Mouse (Mus musculus) neural tube, embryonic 12.5 days (tissue): ENCODE data around the gene Cxxc4. TPM values are rescaled to one million over a fixed set of nuclear protein-coding genes. Genes with fewer than 3 reads are reported as not detected.

ENCODE experiments used
- ATAC-seq: fragments of 200-750 bp; cut with Nextera tagmentation; 2 replicates; pipeline ENCODE4 v1.8.0; 2017; ENCODE audit warnings: low read depth, mild to moderate bottlenecking, moderate TSS enrichment, moderate library complexity; ENCODE audit not compliant: low FRiP score
- H3K27ac ChIP-seq: fragments of 300-500 bp; sonication (generic); 2 replicates; pipeline ENCODE4 v1.5.1; 2016
- H3K27me3 ChIP-seq: fragments of 300-500 bp; sonication (generic); replicated peaks from 2 replicates; pipeline ENCODE4 v1.6.1; 2016; ENCODE audit warnings: mild to moderate bottlenecking
- H3K36me3 ChIP-seq: fragments of 300-500 bp; sonication (generic); 2 replicates; pipeline ENCODE4 v1.6.1; 2016; ENCODE audit warnings: mild to moderate bottlenecking
- H3K4me1 ChIP-seq: fragments of 300-500 bp; sonication (generic); 2 replicates; pipeline ENCODE4 v1.6.1; 2016
- H3K4me2 ChIP-seq: fragments of 300-500 bp; sonication (generic); replicated peaks from 2 replicates; pipeline ENCODE4 v1.6.1; 2016; ENCODE audit warnings: mild to moderate bottlenecking
- H3K4me3 ChIP-seq: fragments of 300-500 bp; sonication (generic); 2 replicates; pipeline ENCODE4 v1.5.1; 2016
- H3K9ac ChIP-seq: fragments of 300-500 bp; sonication (generic); 2 replicates; pipeline ENCODE4 v1.6.1; 2016; ENCODE audit warnings: mild to moderate bottlenecking
- H3K9me3 ChIP-seq: fragments of 300-500 bp; sonication (generic); 2 replicates; pipeline ENCODE4 v1.6.1; 2016; ENCODE audit warnings: mild to moderate bottlenecking
- WGBS: fragments of 180-500 bp; shearing (Covaris S2); methylation state at CpG from one replicate; pipeline ENCODE4 v1.1.7; 2016; 5-methylcytosine and 5-hydroxymethylcytosine counted together
- microRNA counts: library from miRNA; unstranded; fragments of <30 nt; microRNA quantifications from one replicate; lab custom pipeline; 2017
- microRNA-seq: library from miRNA; unstranded; fragments of <30 nt; microRNA quantifications from one replicate; pipeline ENCODE4, GENCODE M21; 2017
- polyA plus RNA-seq: library from polyadenylated mRNA; unstranded; fragments of >200 nt; fragmentation: Nextera tagmentation; extraction: Ambion mirVana; gene quantifications from 2 replicates; pipeline ENCODE4 v1.2.1, GENCODE M21; 2016

The Cxxc4 gene
- polyA plus RNA-seq, 1 experiment from 2014 or later, result 22.9 TPM

DNA sequence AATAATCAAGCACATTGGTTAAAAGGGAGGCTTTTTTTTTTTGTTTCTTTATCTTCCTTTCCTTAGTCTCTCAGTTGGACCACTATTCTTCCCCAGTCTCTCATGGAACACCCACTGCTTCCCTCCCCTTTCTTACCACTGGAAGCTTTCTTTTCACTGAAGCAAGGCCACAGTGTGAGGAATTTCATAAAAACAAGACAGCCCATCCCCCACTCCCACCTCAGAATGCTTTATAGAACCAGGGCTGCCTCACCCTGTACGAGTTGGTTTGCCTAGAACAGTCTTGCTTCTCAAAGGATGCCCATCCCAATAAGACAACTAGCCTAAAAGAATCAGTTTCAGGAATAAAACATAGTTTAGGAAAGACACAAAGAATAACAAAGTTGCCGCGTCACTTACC, 23.0 kb downstream of the Cxxc4 start:
- H3K4me2 ChIP-seq, result no peak overlapping the region

DNA sequence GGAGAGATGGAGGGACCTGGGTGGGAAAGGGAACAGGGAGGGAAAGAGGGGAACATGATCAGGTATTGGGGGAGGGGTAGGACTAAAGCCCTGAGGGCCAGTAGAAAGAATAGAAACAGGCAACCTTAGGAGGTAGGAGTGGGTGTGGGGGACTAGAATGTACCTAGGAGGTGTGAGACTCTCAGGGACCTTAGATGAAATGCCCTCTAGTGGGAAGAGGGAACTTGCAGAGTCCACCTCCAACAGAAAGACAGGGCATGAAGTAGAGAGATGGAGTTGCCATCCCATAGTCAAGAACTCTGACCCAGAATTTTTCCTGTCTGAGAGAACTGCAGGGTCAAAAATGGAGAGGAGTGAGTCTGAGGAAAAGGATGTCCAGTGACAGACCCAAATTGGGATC, 43.4 kb downstream of the Cxxc4 start:
- H3K9me3 ChIP-seq, result no peaks in the 10 kb centered on the region
- H3K27me3 ChIP-seq, result no peaks in the 10 kb centered on the region
- no peak for ATAC-seq
- peaks cover 7% of the 10 kb centered on the region for H3K4me1 ChIP-seq
- H3K36me3 ChIP-seq, result no peaks in the 10 kb centered on the region
- H3K4me3 ChIP-seq, result no peak overlapping the region
- H3K27ac ChIP-seq, result no peak overlapping the region
- no peak overlapping the region for H3K4me2 ChIP-seq
- no peak overlapping the region for H3K9ac ChIP-seq

More for the DNA sequence above, 23.0 kb downstream of the Cxxc4 start:
- Histone ChIP-seq H3K9ac (no peak overlapping the region), H3K36me3 (peaks cover 3% of the 10 kb centered on the region; the same call in 1 of the 2 replicates), H3K4me3 (no peak overlapping the region), H3K4me1 (no peaks in the 10 kb centered on the region), H3K27ac (no peak overlapping the region), H3K9me3 (no peaks in the 10 kb centered on the region), H3K27me3 (no peaks in the 10 kb centered on the region)
- 42% methylated on average over 3 of the region's 3 CpGs for WGBS
- ATAC-seq, result no peak; the same call in 1 of the 2 replicates

DNA sequence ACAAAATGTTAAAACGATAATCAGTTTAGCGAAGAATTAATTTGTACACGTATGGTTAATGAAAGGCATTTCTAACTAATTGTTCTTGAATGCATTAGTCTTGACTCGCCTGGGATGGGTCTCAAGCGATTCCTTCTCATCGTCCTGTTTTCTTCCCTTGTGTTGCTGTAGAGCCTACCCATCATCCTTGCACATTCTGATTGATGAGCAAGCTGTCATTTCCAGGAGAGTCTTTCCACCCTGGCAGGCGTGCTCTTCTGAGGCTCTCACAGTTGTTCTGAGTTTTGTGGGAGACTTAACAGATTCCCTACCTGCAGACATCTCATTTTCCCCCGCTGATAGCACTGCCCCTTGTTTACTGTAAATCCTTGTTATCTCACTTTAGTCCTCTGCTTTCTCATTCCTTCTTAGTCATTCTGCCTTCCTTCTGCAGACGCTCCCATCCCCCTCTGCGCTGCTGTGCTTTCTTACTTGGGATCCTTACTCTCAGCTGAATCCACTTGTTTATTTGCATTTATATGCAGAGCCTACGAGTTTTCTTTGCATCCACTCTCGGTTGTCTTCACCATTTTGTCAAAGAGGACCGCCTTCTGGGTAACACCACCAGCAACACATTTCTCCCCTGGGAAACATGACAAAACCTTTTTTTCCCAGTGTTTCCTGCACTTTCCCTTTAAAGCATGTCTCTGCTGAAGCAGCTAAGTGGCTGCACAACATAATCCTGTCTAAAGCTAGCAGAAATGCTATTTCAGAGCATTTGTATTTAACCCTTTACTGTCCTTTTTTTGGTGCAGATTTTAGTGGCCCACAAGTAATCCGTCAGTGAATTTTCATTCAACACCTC, 45.5 kb downstream of the Cxxc4 start:
- no peaks in the 10 kb centered on the region for H3K27me3 ChIP-seq
- H3K9ac ChIP-seq, result no peak overlapping the region
- no peak overlapping the region for H3K27ac ChIP-seq
- no peaks in the 10 kb centered on the region for H3K36me3 ChIP-seq
- 45% methylated on average over 14 of the region's 14 CpGs for WGBS
- no peak for ATAC-seq
- H3K4me2 ChIP-seq, result peak overlapping the region; percentile 33
- H3K4me3 ChIP-seq, result no peak overlapping the region
- no peaks in the 10 kb centered on the region for H3K9me3 ChIP-seq
- H3K4me1 ChIP-seq, result peaks cover 7% of the 10 kb centered on the region

DNA sequence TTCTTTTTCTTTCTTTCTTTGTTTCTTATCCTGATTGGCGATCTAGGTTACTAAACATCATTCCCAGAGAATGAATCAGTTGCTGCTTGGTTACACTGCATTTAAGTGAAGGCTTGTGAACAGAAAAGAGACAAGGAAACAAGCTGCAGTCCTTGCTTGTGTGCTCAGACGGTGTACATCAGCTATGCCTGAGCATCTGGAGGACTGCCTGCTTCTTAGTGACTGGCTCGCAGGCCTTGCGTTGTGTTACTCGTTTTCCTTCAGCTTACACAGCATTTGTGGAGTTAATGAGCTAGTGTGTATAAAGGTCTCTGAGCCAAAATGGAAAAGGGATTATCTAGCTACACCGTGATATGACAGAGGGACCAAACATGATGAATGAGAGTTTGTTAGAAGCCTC, 58.9 kb downstream of the Cxxc4 start:
- ATAC-seq, result no peak

DNA sequence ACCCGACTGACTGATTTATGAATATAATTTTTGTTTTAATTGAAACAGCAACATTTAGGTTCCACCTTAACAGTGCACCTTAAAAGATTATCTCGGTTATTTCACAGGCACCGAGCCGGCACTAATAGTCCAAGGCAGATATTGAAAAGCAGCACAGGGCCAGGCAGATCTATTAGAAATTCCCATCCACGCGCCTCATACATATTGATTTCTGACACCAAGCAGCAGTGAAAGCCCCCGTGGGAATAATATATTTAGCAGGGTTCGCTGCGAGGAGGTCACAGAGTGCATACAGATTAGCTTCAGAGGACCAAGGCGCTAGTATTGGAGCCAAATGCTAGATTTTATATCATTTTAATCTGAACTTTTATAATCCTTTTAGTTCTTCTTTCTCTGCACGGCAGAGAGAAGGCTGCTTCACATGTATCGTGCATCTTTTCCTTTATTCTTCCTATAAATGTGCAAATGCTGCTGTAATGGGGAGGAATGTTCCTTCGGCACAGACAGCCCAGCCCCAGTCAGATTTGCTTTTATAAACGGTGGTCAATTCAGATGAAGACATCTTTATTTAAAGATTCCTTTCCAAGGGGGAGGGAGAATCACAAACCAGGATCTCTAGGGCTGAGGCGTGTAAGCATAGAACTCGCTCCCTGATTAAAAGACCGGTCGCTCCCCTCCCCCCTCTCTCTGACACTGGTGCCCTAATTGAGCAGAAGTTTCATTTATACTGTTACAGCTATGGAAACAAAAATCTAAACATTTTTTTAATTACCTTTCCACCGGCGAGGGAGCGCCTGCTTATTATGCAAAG, 66.6 kb downstream of the Cxxc4 start:
- Histone ChIP-seq H3K36me3 (no peaks in the 10 kb centered on the region), H3K4me1 (peaks cover 44% of the 10 kb centered on the region), H3K4me2 (peak overlapping the region; percentile 54), H3K27me3 (no peaks in the 10 kb centered on the region), H3K4me3 (peak overlapping the region; percentile 20), H3K27ac (peak overlapping the region; percentile 73), H3K9ac (no peak overlapping the region), H3K9me3 (no peaks in the 10 kb centered on the region)
- 10% methylated on average over 21 of the region's 21 CpGs for WGBS
- peak; percentile 89 for ATAC-seq

More for the DNA sequence above, 58.9 kb downstream of the Cxxc4 start:
- H3K9ac ChIP-seq, result no peak overlapping the region
- H3K4me3 ChIP-seq, result no peak overlapping the region
- no peaks in the 10 kb centered on the region for H3K36me3 ChIP-seq
- 75% methylated on average over 6 of the region's 6 CpGs for WGBS
- H3K27me3 ChIP-seq, result no peaks in the 10 kb centered on the region
- no peak overlapping the region for H3K4me2 ChIP-seq
- H3K4me1 ChIP-seq, result no peaks in the 10 kb centered on the region
- no peaks in the 10 kb centered on the region for H3K9me3 ChIP-seq
- H3K27ac ChIP-seq, result no peak overlapping the region

DNA sequence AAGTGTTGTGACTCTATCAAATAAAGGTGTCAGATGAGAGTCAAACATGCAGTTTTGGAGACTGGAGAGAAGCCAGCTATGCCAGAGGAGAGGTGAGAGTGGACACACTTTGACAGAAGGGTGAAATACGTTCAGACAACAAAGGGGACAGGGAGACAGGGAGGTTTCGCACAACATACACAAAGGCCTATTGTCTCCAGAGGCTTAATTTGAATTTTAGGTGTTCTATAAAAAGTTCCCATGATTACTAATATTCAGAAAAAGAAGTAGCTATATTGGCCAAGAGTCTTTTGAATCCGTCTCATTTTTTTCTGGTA, 67.2 kb downstream of the Cxxc4 start:
- ATAC-seq, result peak; percentile 75
- Histone ChIP-seq H3K9me3 (no peaks in the 10 kb centered on the region), H3K4me2 (peak overlapping the region; percentile 54), H3K27me3 (no peaks in the 10 kb centered on the region), H3K4me3 (peak overlapping the region; percentile 20; the same call in 1 of the 2 replicates), H3K36me3 (no peaks in the 10 kb centered on the region), H3K9ac (no peak overlapping the region), H3K27ac (peak overlapping the region; percentile 73; the same call in 1 of the 2 replicates), H3K4me1 (peaks cover 44% of the 10 kb centered on the region)
- WGBS, result 17% methylated on average over 3 of the region's 3 CpGs

DNA sequence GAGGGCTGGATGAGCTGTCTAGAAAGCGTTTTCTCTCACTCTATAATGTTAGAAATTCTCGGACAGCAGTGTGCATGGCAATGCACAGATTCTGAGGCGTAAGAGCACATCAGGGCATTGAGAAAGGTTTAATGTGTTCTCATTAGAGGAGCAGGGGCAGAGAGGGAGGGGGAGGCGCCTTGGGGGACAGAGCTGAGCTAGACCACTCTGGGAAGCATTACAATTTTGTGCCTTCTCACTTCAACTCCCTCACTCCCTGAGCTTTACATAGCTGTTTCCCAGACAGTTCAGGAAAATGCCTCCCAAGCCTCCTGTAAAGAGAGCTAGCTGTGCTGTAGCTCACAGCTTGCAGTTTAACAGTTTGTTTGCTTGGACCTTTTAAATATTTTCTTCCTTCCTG, 70.2 kb downstream of the Cxxc4 start:
- Histone ChIP-seq H3K36me3 (no peaks in the 10 kb centered on the region), H3K4me2 (peak overlapping the region; percentile 33), H3K9ac (no peak overlapping the region), H3K9me3 (no peaks in the 10 kb centered on the region), H3K4me1 (peaks cover 44% of the 10 kb centered on the region), H3K27me3 (no peaks in the 10 kb centered on the region), H3K4me3 (no peak overlapping the region), H3K27ac (0 out of 2 replicates have a peak overlapping the region, but pooled peaks have one; percentile 26)
- WGBS, result 5% methylated on average over 4 of the region's 4 CpGs
- ATAC-seq, result no peak

DNA sequence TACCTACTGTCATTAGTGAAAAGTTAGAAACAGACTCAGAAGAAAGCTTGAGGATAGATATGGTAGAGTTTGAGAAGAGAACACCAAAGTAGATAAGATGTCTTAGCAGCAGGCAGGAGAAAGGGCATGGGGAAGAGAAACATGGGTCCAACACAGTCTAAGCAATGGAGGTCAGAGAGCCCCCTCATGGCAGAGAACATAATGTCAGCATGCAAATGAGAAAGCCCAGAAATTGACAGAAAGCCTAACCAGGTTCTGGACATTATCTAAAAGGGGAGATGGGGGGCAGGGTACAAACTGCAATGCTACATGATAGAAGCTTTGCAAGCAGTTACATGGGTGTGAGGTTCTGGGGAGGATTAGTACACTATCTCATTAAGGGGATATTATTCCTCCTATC, 71.5 kb downstream of the Cxxc4 start:
- Histone ChIP-seq H3K9ac (no peak overlapping the region), H3K4me2 (no peak overlapping the region), H3K4me3 (no peak overlapping the region), H3K4me1 (peaks cover 38% of the 10 kb centered on the region), H3K36me3 (no peaks in the 10 kb centered on the region), H3K27ac (no peak overlapping the region), H3K9me3 (no peaks in the 10 kb centered on the region), H3K27me3 (no peaks in the 10 kb centered on the region)
- ATAC-seq, result no peak

MicroRNAs within 50 kb of the gene (microRNA counts, 519-probe panel; counts per million panel counts)
- microRNA mmu-miR-1895 (lab: Ali Mortazavi, UCI), result 342 counts per million, percentile 67 among the panel's probes with 10 or more counts

Small RNA genes within 50 kb of the gene (microRNA-seq; reads per million reads assigned to microRNA genes)
- gene Mir1895, result not detected
